Mouse (Mus musculus) embryo, embryonic 9.5 days (tissue): ENCODE measurements around the gene Chmp5.
"Not testable (repeated sequence)": the region's sequence is repeated elsewhere in the genome, so short reads cannot be mapped to it uniquely, and the experiment has no call there.

Source experiments
- DNase-seq: peaks from one replicate; pipeline ENCODE4 v3.0.0-alpha.2; 2017; ENCODE audit errors: extremely low spot score

The Chmp5 gene

GRCm38 (mm10) chr4:40948160-40948708 lies at the start of gene Chmp5, which contains the start of gene Bag1:
TSS of gene Chmp5 (plus strand) at chr4:40948407.
TSS of gene Bag1 (minus strand) at chr4:40948294.
- DNase-seq = peak; percentile 100

DNA sequence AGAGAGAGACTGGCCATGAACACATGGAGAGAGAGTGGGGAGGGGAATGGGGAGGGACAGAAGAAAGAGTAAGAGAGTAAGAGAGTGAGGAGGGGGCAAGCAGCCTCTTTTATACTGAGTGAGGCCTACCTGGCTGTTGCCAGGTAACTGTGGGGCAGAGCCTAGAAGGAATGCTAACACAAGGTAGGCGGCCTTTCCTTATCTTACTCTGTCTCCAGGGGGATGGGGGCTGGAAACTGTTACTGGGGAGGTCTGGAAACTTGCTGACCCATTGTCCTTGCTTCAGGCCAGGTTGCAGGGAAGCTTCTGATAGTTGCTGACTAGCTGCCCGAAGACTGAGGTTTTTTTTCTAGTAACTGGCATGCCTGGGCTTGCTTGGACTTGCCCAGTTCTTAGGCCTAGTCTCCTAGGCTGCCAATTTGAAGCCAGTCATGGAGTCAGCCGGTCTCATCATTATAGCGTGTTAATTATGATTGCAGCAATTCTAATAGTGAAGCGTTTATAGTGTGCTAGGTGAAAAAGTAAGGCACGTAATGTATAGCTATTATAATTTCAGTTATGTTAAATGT lies 49.6 kb upstream of the Chmp5 start:
- no peak for DNase-seq

DNA sequence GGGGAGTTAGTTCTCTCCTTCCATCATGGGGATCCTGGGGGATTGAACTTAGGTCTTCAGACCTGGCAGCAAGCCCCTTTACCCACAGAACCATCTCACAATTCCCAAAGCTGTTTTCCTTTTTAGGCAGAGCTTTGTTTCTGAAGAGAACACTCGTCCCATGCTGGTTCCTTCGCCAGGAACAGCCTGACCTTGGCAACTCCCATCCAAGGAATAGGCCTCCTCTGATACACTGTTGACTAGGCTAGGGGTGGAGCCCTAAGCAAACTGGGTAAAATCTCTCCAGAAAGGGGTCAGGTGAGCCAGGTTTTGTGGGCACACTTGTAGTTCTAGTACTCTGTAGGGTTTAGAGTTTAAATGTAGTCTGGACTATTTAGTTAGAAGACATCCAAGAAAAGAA lies 48.9 kb upstream of the Chmp5 start:
- no peak for DNase-seq

DNA sequence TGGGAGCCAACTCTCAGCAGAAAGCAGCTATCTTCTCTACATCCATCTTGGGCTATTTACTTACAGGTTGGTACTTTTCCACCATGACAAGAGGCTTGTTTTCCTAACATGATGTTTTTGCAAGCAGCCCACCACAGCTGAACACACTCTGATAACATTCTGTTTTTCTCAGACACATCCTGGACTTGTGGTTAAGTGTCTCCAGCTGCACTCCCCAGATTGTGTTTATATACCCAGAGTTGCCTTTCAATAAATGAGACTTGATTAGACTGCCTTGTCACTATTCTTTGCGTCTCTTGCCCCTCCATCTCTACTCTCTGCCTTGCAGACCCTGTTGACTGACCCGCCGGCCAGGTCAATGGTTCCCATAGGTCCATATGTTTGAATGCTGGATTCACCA lies 48.1 kb upstream of the Chmp5 start:
- DNase-seq = no peak

- DNase-seq = no peak
Measured at GRCm38 (mm10) chr4:40900612-40901011, 47.6 kb upstream of the Chmp5 start.

DNA sequence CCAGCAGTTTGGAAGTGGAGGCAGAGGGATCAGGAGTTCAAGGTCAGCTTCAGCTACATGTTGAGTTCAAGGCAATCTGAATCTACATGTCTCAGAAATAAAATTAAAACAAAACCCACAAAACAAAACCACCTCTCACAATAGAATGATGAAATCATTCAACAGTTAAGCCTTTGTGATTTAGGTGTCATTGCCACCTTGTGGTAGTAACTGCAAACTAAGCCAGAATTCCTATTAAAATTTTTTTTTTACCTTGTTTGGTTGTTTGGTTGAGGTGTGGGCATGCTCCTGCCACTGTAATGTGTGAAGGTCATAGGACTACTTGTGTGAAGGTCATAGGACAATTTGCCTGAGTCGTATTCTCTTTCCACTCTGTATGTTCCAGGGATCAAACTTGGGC lies 41.9 kb upstream of the Chmp5 start:
- peak; percentile 8 for DNase-seq

DNA sequence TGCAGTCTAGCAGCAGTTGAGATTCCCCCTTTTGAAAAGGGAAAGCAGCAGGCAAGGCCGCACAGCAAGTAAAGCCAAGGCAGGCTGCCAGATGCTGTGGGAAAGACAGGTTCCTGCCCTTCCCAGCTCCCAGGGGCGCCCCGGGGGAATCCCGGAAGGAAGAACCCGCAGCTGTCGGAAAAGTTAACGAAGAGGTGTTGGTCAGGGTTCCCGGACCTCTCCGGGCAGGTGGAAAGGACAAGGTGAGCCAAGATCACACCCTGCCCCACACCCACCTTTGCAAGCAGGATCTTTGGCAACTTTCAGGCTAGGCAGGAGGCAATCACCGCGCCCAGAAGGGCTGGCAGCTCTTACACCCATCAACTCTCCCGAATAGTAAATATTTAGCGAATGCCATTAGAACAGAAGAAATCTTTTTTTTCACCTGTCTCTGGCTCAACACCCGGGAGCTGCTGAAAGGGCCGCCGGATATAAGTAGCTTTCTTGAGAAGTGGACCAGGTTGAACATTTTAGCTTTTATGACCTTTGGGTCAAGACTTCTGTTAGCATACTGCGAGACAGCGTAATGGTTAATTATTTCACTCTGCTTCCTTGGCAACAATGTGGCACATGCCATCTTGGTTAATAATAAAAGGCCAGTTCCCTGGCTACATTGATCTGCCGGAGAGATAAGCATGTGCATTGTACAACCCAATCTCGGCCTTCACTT lies 39.8 kb upstream of the Chmp5 start:
- DNase-seq = no peak

DNA sequence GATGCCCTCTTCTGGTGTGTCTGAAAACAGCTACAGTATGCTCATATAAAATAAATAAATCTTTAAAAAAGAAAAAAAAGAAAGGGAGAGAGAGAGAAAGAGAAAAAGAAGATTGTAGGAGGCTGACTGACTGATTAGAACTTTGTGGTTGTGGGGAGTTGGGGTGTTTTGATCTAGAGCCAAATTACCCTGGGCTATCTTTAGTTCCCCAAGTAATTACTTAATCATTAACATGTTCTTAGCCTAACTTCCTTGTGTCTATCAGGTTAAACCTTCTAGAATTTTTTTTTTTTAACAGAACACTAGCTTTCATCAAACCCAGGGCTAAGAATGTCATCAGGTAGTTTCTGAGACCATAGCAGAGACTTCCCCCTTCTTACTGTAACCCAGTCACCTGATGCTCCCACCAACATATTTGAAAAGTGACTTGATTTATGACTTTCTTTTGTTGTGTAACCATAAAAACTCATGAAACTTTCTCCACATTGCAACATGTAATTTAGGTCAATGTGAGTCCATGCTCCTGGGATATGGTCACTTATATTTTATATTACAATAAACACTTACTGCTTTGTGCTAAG lies 33.8 kb upstream of the Chmp5 start:
- DNase-seq = no peak

DNA sequence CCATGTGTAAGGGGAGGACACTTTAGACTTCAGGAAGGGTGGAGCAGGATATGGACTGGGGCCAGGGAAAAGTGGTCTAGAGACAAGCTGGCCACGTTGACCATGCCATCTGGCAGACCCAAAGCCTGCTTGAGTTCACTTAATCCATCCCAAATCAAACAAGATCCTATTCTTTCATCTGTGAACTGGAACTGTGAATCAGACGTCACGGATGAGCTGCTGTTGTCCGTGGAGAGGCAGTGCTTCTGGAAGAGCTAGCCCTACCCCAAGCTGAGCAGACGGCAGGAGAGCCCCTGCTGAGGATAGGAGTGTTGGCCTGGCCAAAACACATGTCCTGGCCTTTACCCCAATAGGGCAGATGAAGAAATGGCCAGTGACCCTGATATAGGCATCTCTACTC lies 32.3 kb upstream of the Chmp5 start:
- no peak for DNase-seq

DNA sequence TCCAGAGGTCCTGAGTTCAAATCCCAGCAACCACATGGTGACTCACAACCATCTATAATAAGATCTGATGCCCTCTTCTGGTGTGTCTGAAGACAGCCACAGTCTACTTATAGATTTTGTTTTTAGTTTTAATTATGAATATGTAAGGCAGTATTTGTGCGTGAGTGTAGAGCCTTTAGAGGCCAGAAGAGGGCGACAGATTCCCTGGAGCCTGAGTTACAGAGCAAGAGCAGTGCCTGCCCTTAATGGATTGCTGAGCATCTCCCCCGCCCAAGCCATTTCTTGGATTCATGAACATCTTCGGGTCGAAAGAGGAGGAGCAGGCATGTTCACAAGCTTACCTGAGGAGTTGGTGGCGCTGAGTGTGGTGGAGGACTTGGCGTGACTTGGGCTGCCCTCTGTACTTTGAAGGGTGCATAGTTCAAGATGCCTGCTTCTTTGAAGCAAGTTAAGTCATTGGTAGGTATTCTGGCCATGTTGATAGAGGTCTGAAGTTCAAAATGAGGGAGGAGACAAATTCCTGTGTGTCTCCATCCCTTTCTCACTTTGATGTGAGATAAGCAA lies 31.5 kb upstream of the Chmp5 start:
- no peak for DNase-seq

- DNase-seq = no peak
Measured at GRCm38 (mm10) chr4:40919785-40920184, 28.4 kb upstream of the Chmp5 start, which contains the start of gene Spink4. TSS of gene Spink4 (plus strand) at chr4:40920052.

GRCm38 (mm10) chr4:40920576-40920975 lies 27.6 kb upstream of the Chmp5 start:
- no peak for DNase-seq

DNA sequence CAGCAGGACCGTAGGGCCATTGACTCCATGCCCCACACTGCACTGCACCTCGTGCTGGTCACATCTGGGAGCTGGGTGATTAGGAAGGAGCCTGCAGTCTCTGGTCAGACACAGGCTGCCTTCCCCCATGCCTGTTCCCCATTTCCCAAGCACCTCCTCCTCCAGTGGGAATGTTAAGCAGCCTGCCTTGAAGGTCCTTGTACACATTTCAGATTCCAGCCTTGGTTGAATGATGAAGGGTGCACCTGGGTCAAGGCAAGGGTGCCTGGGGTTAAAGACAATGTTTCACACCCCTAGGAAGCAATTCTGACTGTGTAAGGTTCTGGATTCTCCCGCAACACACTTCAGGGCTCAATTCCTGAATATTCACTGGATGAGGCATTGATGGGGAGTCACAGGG lies 26.9 kb upstream of the Chmp5 start:
- no peak for DNase-seq

DNA sequence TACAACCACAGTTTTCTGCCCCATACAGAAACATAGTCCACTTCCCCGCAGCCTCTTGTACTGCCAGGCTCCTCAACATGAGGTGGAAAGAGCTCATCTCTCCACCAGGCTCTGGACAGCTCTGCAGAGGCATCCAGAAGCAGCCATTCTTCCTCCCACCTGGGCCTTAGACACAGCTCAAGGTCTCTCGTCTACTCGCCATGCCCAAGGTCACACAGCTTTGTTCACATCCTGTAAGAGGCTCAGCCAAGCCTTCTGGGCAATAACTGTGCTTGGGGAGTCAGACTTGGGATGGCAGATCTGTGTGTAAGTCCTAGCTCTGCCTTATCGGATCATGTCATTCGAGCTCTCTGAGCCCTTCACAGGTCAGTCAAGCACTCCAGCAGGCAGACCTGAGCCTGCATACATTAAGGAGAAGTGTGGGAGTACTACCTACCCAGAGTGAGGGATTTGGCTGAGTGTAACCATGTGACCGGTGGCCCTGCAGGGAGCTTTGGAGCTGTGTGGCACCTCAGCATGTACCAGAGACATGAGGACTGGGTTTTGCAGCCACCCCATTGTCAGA lies 25.0 kb upstream of the Chmp5 start:
- no peak for DNase-seq

DNA sequence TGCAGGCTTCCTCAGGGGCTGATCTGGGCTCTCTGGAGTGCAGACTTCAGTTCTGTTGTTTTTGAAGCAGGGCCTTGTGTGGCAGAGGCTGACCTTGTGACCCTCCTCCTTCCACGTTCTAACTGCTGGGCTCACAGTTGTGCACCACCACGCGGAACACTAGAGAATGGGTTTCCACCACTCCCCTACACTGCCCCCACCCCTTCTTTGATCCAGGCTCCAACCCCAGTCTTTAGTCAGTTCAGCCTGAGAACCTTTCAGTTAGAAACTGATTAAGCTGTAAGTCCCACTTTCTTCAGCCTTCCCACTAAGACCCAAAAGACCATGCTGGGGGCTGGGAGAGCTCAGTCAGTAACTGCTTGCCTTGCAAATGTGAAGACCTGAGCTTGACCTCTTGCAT lies 22.6 kb upstream of the Chmp5 start:
- no peak for DNase-seq

GRCm38 (mm10) chr4:40929046-40929445 lies 19.2 kb upstream of the Chmp5 start:
- no peak for DNase-seq

DNA sequence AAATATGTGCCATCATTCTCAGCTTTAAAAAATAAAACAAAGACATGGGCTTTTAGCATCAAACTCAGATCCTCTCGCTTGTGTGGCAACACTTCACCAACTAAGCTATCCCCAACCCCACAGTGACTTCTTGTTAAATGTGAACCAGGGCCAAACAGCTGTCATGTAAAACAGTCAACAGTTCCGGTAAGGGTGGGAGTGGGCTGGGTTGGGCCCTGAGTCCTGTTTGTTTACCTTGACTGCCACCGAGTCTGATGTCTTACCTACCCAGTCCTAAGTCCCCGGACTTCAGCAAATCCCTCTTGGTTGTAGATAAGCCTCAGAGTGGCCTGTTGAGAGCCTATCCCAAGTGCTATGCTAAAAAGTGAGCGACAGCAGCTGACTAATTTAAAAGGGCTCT lies 14.5 kb upstream of the Chmp5 start:
- no peak for DNase-seq

DNA sequence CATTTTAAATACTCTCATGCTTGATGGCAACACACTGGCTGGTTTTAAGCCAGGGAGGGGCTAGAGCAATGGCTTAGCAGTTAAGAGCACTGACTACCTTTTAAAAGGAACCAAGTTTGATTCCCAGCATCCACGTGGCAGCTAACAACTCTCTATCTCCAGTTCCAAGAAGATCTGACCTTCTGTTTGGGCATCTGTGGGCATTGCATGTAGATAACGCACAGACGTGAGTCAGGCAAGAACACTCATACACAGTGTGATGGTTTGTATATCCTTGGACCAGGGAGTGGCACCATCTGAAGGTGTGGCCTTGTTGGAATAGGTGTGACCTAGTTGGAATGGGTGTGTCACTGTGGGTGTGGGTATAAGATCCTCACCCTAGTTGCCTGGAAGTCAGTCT lies 13.8 kb upstream of the Chmp5 start:
- DNase-seq = not testable (repeated sequence)

DNA sequence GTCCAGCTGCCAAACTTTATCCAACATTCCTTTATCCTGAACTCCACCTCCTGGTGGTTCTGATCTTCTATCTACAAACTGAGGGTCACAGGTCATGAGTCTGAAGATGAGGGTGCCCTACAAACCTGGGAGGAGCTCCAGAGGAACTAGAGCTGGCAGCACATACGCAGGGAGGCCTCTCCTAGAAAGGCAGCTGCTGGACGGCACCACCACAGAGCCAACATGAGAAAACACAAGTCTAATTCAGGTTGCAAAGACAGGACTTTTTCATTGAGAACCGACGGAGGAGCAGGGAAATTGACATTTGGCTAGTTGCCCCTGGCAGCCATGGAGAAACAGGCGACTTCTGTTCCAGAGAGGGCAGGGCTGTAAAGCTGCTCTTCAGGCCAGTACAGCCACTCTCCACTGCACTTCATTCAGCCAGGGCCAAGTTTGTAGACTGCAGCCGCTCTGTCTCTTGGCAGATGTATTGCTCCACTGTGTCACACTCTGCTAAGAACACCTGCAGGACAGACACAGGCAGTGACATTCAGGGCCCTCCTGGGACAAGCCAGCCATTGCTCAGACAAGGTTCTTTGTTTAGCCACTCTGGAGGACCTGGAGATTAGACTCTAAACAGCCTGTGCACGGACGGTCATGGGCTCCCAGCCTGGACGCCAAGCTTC lies 11.9 kb upstream of the Chmp5 start:
- no peak for DNase-seq

DNA sequence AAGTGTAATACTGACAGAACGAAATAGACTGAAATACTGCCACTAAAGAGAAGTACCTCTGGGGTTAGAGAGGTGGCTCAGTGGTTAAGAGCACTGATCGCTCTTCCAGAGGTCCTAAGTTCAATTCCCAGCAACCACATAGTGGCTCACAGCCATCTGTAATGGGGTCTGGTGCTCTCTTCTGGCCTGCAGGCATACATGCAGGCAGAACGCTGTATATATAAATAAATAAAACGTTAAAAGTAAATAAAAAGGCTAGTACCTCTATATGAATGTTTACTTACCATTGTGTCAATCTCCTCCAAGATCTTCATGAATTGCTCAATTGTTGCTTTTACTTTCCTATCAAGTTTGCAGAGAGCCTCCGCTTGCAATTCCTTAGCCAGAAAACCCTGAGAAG lies 9.4 kb upstream of the Chmp5 start:
- DNase-seq = no peak

DNA sequence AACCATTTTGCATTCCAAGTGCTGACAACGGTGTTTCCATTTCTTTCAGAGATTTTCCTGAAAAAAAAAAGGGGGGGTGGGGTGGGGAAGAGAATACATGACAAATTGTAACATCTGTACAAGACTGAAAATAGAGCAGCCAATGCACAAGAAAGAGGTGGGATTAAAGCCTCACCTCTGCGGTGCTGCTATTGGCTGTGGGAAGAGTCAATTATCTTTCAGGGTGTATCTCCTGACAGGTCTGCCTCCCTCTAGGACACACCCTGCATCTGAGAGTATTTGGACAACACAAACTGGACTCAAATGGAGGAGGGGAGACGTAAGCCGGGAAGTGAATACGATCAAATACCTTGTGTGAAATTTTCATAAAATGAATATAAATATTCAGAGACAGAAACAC lies 4.6 kb upstream of the Chmp5 start:
- no peak for DNase-seq
